Mouse (Mus musculus): ENCODE data around the gene Gm49366. TPM values are rescaled to one million over a fixed set of nuclear protein-coding genes. Genes with fewer than 3 reads are reported as not detected.
"Not testable (repeated sequence)": the region's sequence is repeated elsewhere in the genome, so short reads cannot be mapped to it uniquely, and the experiment has no call there.

Gm49366 gene
- total and polyA plus RNA-seq, 3 experiments = not detected

DNA sequence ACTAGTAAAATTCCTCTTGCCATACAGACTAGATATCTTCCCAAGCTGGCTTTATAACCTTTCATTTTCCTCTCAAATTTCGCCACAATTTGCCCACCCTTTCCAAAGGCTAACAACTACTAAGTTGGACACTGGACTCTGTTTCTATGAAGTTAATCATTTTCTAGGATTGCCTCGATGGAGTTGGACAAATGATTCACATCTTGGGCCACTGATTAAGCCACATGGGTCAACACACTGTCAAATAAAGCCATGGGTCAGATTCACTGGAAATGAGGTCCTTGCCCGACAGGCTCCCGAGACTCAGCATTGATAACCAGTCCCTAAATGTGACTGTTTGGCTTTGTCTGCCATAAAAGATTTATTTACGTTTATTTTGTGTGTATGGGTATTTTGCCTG is 3.5 kb downstream of the Gm49366 start:
- in situ Hi-C loops (cut with MboI; ENCODE audit: low pct_ligation_motif_present, low pct_unique_long_range_greater_than_20kb, low sequenced_read_pairs) = no loop called here

DNA sequence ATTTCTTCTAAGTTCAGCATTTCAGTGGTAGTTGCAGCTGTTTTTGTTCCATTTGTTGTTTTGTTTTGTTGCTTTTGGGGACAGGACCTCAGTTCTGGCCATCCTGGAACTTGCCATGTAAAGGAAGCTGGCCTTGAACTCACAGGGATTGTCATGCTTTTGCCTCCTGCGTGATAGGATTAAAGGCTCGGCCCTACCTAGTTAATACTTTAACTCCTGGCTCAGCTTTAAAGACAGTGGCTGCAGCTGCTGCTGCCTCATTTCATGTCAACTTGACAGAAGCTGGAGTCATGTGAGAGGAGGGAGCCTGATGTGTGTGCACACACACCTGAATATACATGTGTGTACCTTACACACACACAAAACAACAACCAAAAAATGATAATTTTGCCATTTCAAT is 5.3 kb downstream of the Gm49366 start:
- TF ChIP-seq JUND (conservative IDR thresholded peaks at IDR 0.05; ENCODE audit: low read depth, low read length) (no peak), CHD2 (IDR thresholded peaks at IDR 0.05; ENCODE audit: low read length) (no peak)
- H3K4me2 ChIP-seq (ENCODE audit: insufficient read depth, low read depth, poor library complexity, severe bottlenecking) = no peak overlapping the region
- no peak overlapping the region for H3K27ac ChIP-seq (ENCODE audit: insufficient read depth, low read depth)
- no peak overlapping the region for H3K9ac ChIP-seq (ENCODE audit: insufficient read depth, low read depth)
- no peaks in the 10 kb centered on the region for H3K27me3 ChIP-seq (replicated peaks)
- in situ Hi-C loops (cut with MboI; ENCODE audit: low pct_ligation_motif_present, low pct_unique_long_range_greater_than_20kb, low sequenced_read_pairs) = no loop called here
- no peak overlapping the region for H3K4me3 ChIP-seq (replicated peaks in 1 of 3; ENCODE audit: low read depth in 2 of 3, low read length in 2 of 3, poor library complexity in 1 of 3)
- dilution Hi-C loops (cut with MboI; ENCODE audit: extremely low pct_ligation_motif_present, extremely low pct_unique_long_range_greater_than_20kb, low sequenced_read_pairs) = no loop called here
- no peaks in the 10 kb centered on the region for H3K79me2 ChIP-seq (replicated peaks; ENCODE audit: control insufficient read depth, extremely low read depth, insufficient read depth, poor library complexity, severe bottlenecking)
- no peaks in the 10 kb centered on the region for H3K4me1 ChIP-seq (ENCODE audit: control insufficient read depth in 1 of 2, insufficient read depth in 2 of 2)
- no peaks in the 10 kb centered on the region for H3K36me3 ChIP-seq (replicated peaks in 1 of 2; ENCODE audit: control insufficient read depth in 1 of 2, insufficient read depth in 1 of 2, low read length in 1 of 2)
- no peak for DNase-seq (ENCODE audit: extremely low read depth)
- peaks cover 7% of the 10 kb centered on the region for H3K9me3 ChIP-seq (replicated peaks; ENCODE audit: low read length)

More for the DNA sequence above, 3.5 kb downstream of the Gm49366 start:
- Histone ChIP-seq H3K4me1 (ENCODE audit: control insufficient read depth in 1 of 2, insufficient read depth in 2 of 2) (no peaks in the 10 kb centered on the region), H3K9me3 (replicated peaks; ENCODE audit: low read length) (peaks cover 5% of the 10 kb centered on the region), H3K27ac (ENCODE audit: insufficient read depth, low read depth) (no peak overlapping the region), H3K79me2 (replicated peaks; ENCODE audit: control insufficient read depth, extremely low read depth, insufficient read depth, poor library complexity, severe bottlenecking) (no peaks in the 10 kb centered on the region), H3K4me2 (ENCODE audit: insufficient read depth, low read depth, poor library complexity, severe bottlenecking) (no peak overlapping the region), H3K36me3 (replicated peaks in 1 of 2; ENCODE audit: control insufficient read depth in 1 of 2, insufficient read depth in 1 of 2, low read length in 1 of 2) (no peaks in the 10 kb centered on the region), H3K27me3 (replicated peaks) (no peaks in the 10 kb centered on the region), H3K4me3 (replicated peaks in 1 of 3; ENCODE audit: low read depth in 2 of 3, low read length in 2 of 3, poor library complexity in 1 of 3) (no peak overlapping the region), H3K9ac (ENCODE audit: insufficient read depth, low read depth) (no peak overlapping the region)
- DNase-seq (ENCODE audit: extremely low read depth) = no peak
- dilution Hi-C loops (cut with MboI; ENCODE audit: extremely low pct_ligation_motif_present, extremely low pct_unique_long_range_greater_than_20kb, low sequenced_read_pairs) = no loop called here
- TF ChIP-seq POLR2AphosphoS2 (IDR thresholded peaks at IDR 0.05; ENCODE audit: low read depth, low read length) = no peak
- TF ChIP-seq USF2 (conservative IDR thresholded peaks at IDR 0.05; ENCODE audit: low read depth, low read length) = no peak
- TF ChIP-seq ZKSCAN1 (IDR thresholded peaks at IDR 0.05; ENCODE audit: borderline replicate concordance, low read depth, low read length) = no peak

- H3K79me2 ChIP-seq (replicated peaks; ENCODE audit: control insufficient read depth, extremely low read depth, insufficient read depth, poor library complexity, severe bottlenecking) = no peaks in the 10 kb centered on the region
- in situ Hi-C loops (cut with MboI; ENCODE audit: low pct_ligation_motif_present, low pct_unique_long_range_greater_than_20kb, low sequenced_read_pairs) (no loop called here), dilution Hi-C loops (cut with MboI; ENCODE audit: extremely low pct_ligation_motif_present, extremely low pct_unique_long_range_greater_than_20kb, low sequenced_read_pairs) (no loop called here)
- H3K4me1 ChIP-seq (ENCODE audit: control insufficient read depth in 1 of 2, insufficient read depth in 2 of 2) = no peaks in the 10 kb centered on the region
- TF ChIP-seq ETS1 (conservative IDR thresholded peaks at IDR 0.05; ENCODE audit: low read depth, low read length) = no peak
- no peak for TF ChIP-seq GABPA (IDR thresholded peaks at IDR 0.05; ENCODE audit: insufficient replicate concordance, low read depth, low read length)
- no peak for TF ChIP-seq RAD21 (IDR thresholded peaks at IDR 0.05; ENCODE audit: low read depth, low read length)
- TF ChIP-seq JUN (IDR thresholded peaks at IDR 0.05; ENCODE audit: insufficient read depth, low read depth, low read length) = no peak
- TF ChIP-seq MYC (IDR thresholded peaks at IDR 0.05; ENCODE audit: low read depth, low read length) = no peak
- no peak for TF ChIP-seq HCFC1 (IDR thresholded peaks at IDR 0.05; ENCODE audit: low read depth, low read length)
- no peak for TF ChIP-seq NELFE (IDR thresholded peaks at IDR 0.05; ENCODE audit: low read depth, low read length)
- TF ChIP-seq ZMIZ1 (IDR thresholded peaks at IDR 0.05; ENCODE audit: low read depth, low read length) = no peak
- TF ChIP-seq NRF1 (IDR thresholded peaks at IDR 0.05; ENCODE audit: low read depth, low read length) = no peak
- no peak for TF ChIP-seq PAX5 (IDR thresholded peaks at IDR 0.05; ENCODE audit: low read length)
- no peak for TF ChIP-seq EP300 (IDR thresholded peaks at IDR 0.05; ENCODE audit: low read length)
- TF ChIP-seq USF2 (conservative IDR thresholded peaks at IDR 0.05; ENCODE audit: low read depth, low read length) = no peak
- H3K4me3 ChIP-seq (replicated peaks in 1 of 3; ENCODE audit: low read depth in 2 of 3, low read length in 2 of 3, poor library complexity in 1 of 3) = no peak overlapping the region
- H3K9me3 ChIP-seq (replicated peaks; ENCODE audit: low read length) = peaks cover 7% of the 10 kb centered on the region
- no peak overlapping the region for H3K9ac ChIP-seq (ENCODE audit: insufficient read depth, low read depth)
- no peak overlapping the region for H3K27ac ChIP-seq (ENCODE audit: insufficient read depth, low read depth)
- DNase-seq (ENCODE audit: extremely low read depth) = no peak
- no peak overlapping the region for H3K4me2 ChIP-seq (ENCODE audit: insufficient read depth, low read depth, poor library complexity, severe bottlenecking)
- no peaks in the 10 kb centered on the region for H3K36me3 ChIP-seq (replicated peaks in 1 of 2; ENCODE audit: control insufficient read depth in 1 of 2, insufficient read depth in 1 of 2, low read length in 1 of 2)
- no peaks in the 10 kb centered on the region for H3K27me3 ChIP-seq (replicated peaks)
Observed at GRCm38 (mm10) chr12:84046906-84047305, 8.2 kb downstream of the Gm49366 start.

GRCm38 (mm10) chr12:84050744-84051143 is 12.0 kb downstream of the Gm49366 start:
- DNase-seq (ENCODE audit: extremely low read depth); H3K4me2 ChIP-seq (ENCODE audit: insufficient read depth, low read depth, poor library complexity, severe bottlenecking); dilution Hi-C loops (cut with MboI; ENCODE audit: extremely low pct_ligation_motif_present, extremely low pct_unique_long_range_greater_than_20kb, low sequenced_read_pairs); H3K27ac ChIP-seq (ENCODE audit: insufficient read depth, low read depth); H3K79me2 ChIP-seq (replicated peaks; ENCODE audit: control insufficient read depth, extremely low read depth, insufficient read depth, poor library complexity, severe bottlenecking); H3K9ac ChIP-seq (ENCODE audit: insufficient read depth, low read depth); H3K9me3 ChIP-seq (replicated peaks; ENCODE audit: low read length); H3K4me3 ChIP-seq (replicated peaks in 1 of 3; ENCODE audit: low read depth in 2 of 3, low read length in 2 of 3, poor library complexity in 1 of 3); H3K4me1 ChIP-seq (ENCODE audit: control insufficient read depth in 1 of 2, insufficient read depth in 2 of 2); H3K27me3 ChIP-seq (replicated peaks); H3K36me3 ChIP-seq (replicated peaks in 1 of 2; ENCODE audit: control insufficient read depth in 1 of 2, insufficient read depth in 1 of 2, low read length in 1 of 2): not testable (repeated sequence)
- in situ Hi-C loops (cut with MboI; ENCODE audit: low pct_ligation_motif_present, low pct_unique_long_range_greater_than_20kb, low sequenced_read_pairs) = loop anchor here (25.0 kb wide), 2 partner anchors 88 to 263 kb away; partner anchors contain the start of gene Riox1

Measured in CH12.LX (cell line).